Mouse (Mus musculus): ENCODE measurements around the gene Hadha.
A peak's percentile ranks its signal among the peaks of the same experiment; 100 is the strongest.

The Hadha gene

GRCm38 (mm10) chr5:30154474-30155394 lies at the start of gene Hadha, which contains the start of gene Hadhb:
Gene Hadha (minus strand): TSS chr5:30155162.
Gene Hadhb (plus strand): TSS chr5:30155248.
- DNase-seq (ENCODE audit: low spot score in 2 of 2), result peak; percentile 89 to 90

- DNase-seq (ENCODE audit: low spot score in 2 of 2), result no peak
These were observed 49.5 kb upstream of the Hadha start for GRCm38 (mm10) chr5:30204441-30204840.

GRCm38 (mm10) chr5:30203216-30203885 lies 48.4 kb upstream of the Hadha start:
- no peak for DNase-seq (ENCODE audit: low spot score in 2 of 2)

- no peak for DNase-seq (ENCODE audit: low spot score in 2 of 2)
These were observed 47.3 kb upstream of the Hadha start for GRCm38 (mm10) chr5:30202221-30202620.

GRCm38 (mm10) chr5:30201521-30201920 lies 46.6 kb upstream of the Hadha start:
- DNase-seq (ENCODE audit: low spot score in 2 of 2), result peak in 1 of 2 experiments; percentile 39

- DNase-seq (ENCODE audit: low spot score in 2 of 2), result no peak
These were observed 43.3 kb upstream of the Hadha start for GRCm38 (mm10) chr5:30198257-30198656.

- DNase-seq (ENCODE audit: low spot score in 2 of 2), result no peak
These were observed 40.4 kb upstream of the Hadha start for GRCm38 (mm10) chr5:30195340-30195739.

GRCm38 (mm10) chr5:30192452-30192851 lies 37.5 kb upstream of the Hadha start:
- DNase-seq (ENCODE audit: low spot score in 2 of 2), result no peak

- no peak for DNase-seq (ENCODE audit: low spot score in 2 of 2)
These were observed 32.9 kb upstream of the Hadha start for GRCm38 (mm10) chr5:30187687-30188485.

- DNase-seq (ENCODE audit: low spot score in 2 of 2), result no peak
These were observed 20.8 kb upstream of the Hadha start for GRCm38 (mm10) chr5:30175811-30176210.

- DNase-seq (ENCODE audit: low spot score in 2 of 2), result no peak
These were observed 18.1 kb upstream of the Hadha start for GRCm38 (mm10) chr5:30172931-30173692.

- no peak for DNase-seq (ENCODE audit: low spot score in 2 of 2)
These were observed 17.2 kb upstream of the Hadha start for GRCm38 (mm10) chr5:30172115-30172514.

GRCm38 (mm10) chr5:30170303-30170940 lies 15.5 kb upstream of the Hadha start:
- DNase-seq (ENCODE audit: low spot score in 2 of 2), result no peak

- no peak for DNase-seq (ENCODE audit: low spot score in 2 of 2)
These were observed 10.4 kb upstream of the Hadha start for GRCm38 (mm10) chr5:30165234-30165946.

- DNase-seq (ENCODE audit: low spot score in 2 of 2), result no peak
These were observed 7.4 kb upstream of the Hadha start for GRCm38 (mm10) chr5:30162339-30162738.

- DNase-seq (ENCODE audit: low spot score in 2 of 2), result no peak
These were observed 6.9 kb upstream of the Hadha start for GRCm38 (mm10) chr5:30161836-30162235.

- DNase-seq (ENCODE audit: low spot score in 2 of 2), result no peak
These were observed 4.6 kb upstream of the Hadha start for GRCm38 (mm10) chr5:30159601-30160000.

GRCm38 (mm10) chr5:30155821-30156629 lies 1.1 kb upstream of the Hadha start:
- DNase-seq (ENCODE audit: low spot score in 2 of 2), result no peak

- no peak for DNase-seq (ENCODE audit: low spot score in 2 of 2)
These were observed 432 bp upstream of the Hadha start for GRCm38 (mm10) chr5:30155395-30155792.
